Mouse (Mus musculus) lung, adult 2 months (tissue): ENCODE data around the gene Aimp2. TPM values are rescaled to one million over a fixed set of nuclear protein-coding genes. Genes with fewer than 3 reads are reported as not detected.
A peak's percentile ranks its signal among the peaks of the same experiment; 100 is the strongest.

Experiments
- DNase-seq: peaks from one replicate; pipeline ENCODE4 v3.0.0; 2022
- H3K4me1 ChIP-seq: fragments of 200-500 bp; 2 replicates; pipeline ENCODE4 v1.6.1; 2011; ENCODE audit warnings: low read length; ENCODE audit not compliant: control insufficient read depth, insufficient read depth
- H3K4me3 ChIP-seq: fragments of 200-500 bp; replicated peaks from 2 replicates; pipeline ENCODE3; 2011; ENCODE audit warnings: low read depth, mild to moderate bottlenecking, control low read depth, low read length; ENCODE audit errors: extremely low read depth
- CTCF ChIP-seq: fragments of 200-500 bp; IDR thresholded peaks from 2 replicates; pipeline ENCODE4 v1.5.1; 2011; ENCODE audit warnings: mild to moderate bottlenecking, low read length, control low read depth; ENCODE audit not compliant: insufficient read depth
- POLR2A ChIP-seq: fragments of 200-500 bp; IDR thresholded peaks from 2 replicates; pipeline ENCODE4 v1.6.1; 2011; ENCODE audit warnings: low read depth, mild to moderate bottlenecking, control low read depth, low read length, borderline replicate concordance; ENCODE audit errors: extremely low read depth
- WGBS: fragments of 180-500 bp; shearing (Covaris S2); methylation state at CpG from one replicate; pipeline ENCODE4 v1.1.7; 2018; 5-methylcytosine and 5-hydroxymethylcytosine counted together
- polyA plus RNA-seq: library from polyadenylated mRNA; depleted of rRNA; stranded (reverse); fragments of >200 nt; gene quantifications from 2 replicates; pipeline ENCODE4 v1.2.3, GENCODE M21; 2012

The Aimp2 gene
- polyA plus RNA-seq, 1 experiment, result 29.0 TPM

- TF ChIP-seq POLR2A (no peak), CTCF (no peak)
- Histone ChIP-seq H3K4me1 (no peaks in the 10 kb centered on the region), H3K4me3 (no peak overlapping the region)
- 84% methylated on average over 6 of the region's 6 CpGs for WGBS
- DNase-seq, result no peak
Measured at GRCm38 (mm10) chr5:143931863-143932580, 22.4 kb upstream of the Aimp2 start.

GRCm38 (mm10) chr5:143930656-143931055 lies 21.0 kb upstream of the Aimp2 start:
- no peaks in the 10 kb centered on the region for H3K4me1 ChIP-seq
- no peak overlapping the region for H3K4me3 ChIP-seq
- TF ChIP-seq CTCF, result no peak
- no peak for TF ChIP-seq POLR2A
- no peak for DNase-seq
- 92% methylated on average over 12 of the region's 12 CpGs for WGBS

GRCm38 (mm10) chr5:143929291-143929690 lies 19.6 kb upstream of the Aimp2 start:
- H3K4me3 ChIP-seq, result no peak overlapping the region
- TF ChIP-seq CTCF (no peak), POLR2A (no peak)
- WGBS, result 94% methylated on average over 4 of the region's 4 CpGs
- DNase-seq, result no peak
- H3K4me1 ChIP-seq, result no peaks in the 10 kb centered on the region

- DNase-seq, result no peak
- Histone ChIP-seq H3K4me1 (no peaks in the 10 kb centered on the region), H3K4me3 (no peak within 1 kb of the TSS)
- TF ChIP-seq POLR2A (no peak), CTCF (no peak)
- WGBS, result 95% methylated on average over 8 of the region's 8 CpGs
Measured at GRCm38 (mm10) chr5:143927875-143928274, 18.2 kb upstream of the Aimp2 start, which contains the start of gene Gm42421. Gene Gm42421 (plus strand): TSS chr5:143928175.

- Histone ChIP-seq H3K4me3 (no peak overlapping the region), H3K4me1 (no peaks in the 10 kb centered on the region)
- 87% methylated on average over 6 of the region's 6 CpGs for WGBS
- TF ChIP-seq POLR2A (no peak), CTCF (no peak)
- DNase-seq, result no peak
Measured at GRCm38 (mm10) chr5:143924781-143925452, 15.3 kb upstream of the Aimp2 start.

- TF ChIP-seq CTCF (no peak), POLR2A (no peak)
- Histone ChIP-seq H3K4me1 (no peaks in the 10 kb centered on the region), H3K4me3 (no peak overlapping the region)
- DNase-seq, result no peak
- WGBS, result 90% methylated on average over 3 of the region's 3 CpGs
Measured at GRCm38 (mm10) chr5:143918120-143918519, 8.5 kb upstream of the Aimp2 start.

GRCm38 (mm10) chr5:143917418-143917817 lies 7.8 kb upstream of the Aimp2 start:
- WGBS, result 32% methylated on average over 5 of the region's 5 CpGs
- TF ChIP-seq POLR2A (no peak), CTCF (peak; percentile 75)
- Histone ChIP-seq H3K4me3 (no peak overlapping the region), H3K4me1 (no peaks in the 10 kb centered on the region)
- DNase-seq, result peak; percentile 50

GRCm38 (mm10) chr5:143916221-143916620 lies 6.6 kb upstream of the Aimp2 start:
- 94% methylated on average over 9 of the region's 9 CpGs for whole genome bisulfite sequencing
- no peaks in the 10 kb centered on the region for H3K4me1 ChIP-seq
- no peak for DNase-seq
- no peak for TF ChIP-seq POLR2A
- TF ChIP-seq CTCF, result no peak
- no peak overlapping the region for H3K4me3 ChIP-seq

- peaks cover 3% of the 10 kb centered on the region; the same call in 1 of the 2 replicates for H3K4me1 ChIP-seq
- TF ChIP-seq POLR2A (no peak), CTCF (no peak)
- peak overlapping the region; percentile 99 for H3K4me3 ChIP-seq
- DNase-seq, result no peak
- 2% methylated on average over 9 of the region's 9 CpGs for WGBS
Measured at GRCm38 (mm10) chr5:143908926-143909325, 721 bp downstream of the Aimp2 start.
